Mouse (Mus musculus) adrenal gland (tissue): ENCODE data around the gene Fam184b.

ENCODE experiments used
- intact Hi-C: fragments of 180-260 bp; cut with DNase I; formaldehyde crosslinking; loops from one replicate; pipeline ENCODE4 v1.15.1; 2025

The Fam184b gene

DNA sequence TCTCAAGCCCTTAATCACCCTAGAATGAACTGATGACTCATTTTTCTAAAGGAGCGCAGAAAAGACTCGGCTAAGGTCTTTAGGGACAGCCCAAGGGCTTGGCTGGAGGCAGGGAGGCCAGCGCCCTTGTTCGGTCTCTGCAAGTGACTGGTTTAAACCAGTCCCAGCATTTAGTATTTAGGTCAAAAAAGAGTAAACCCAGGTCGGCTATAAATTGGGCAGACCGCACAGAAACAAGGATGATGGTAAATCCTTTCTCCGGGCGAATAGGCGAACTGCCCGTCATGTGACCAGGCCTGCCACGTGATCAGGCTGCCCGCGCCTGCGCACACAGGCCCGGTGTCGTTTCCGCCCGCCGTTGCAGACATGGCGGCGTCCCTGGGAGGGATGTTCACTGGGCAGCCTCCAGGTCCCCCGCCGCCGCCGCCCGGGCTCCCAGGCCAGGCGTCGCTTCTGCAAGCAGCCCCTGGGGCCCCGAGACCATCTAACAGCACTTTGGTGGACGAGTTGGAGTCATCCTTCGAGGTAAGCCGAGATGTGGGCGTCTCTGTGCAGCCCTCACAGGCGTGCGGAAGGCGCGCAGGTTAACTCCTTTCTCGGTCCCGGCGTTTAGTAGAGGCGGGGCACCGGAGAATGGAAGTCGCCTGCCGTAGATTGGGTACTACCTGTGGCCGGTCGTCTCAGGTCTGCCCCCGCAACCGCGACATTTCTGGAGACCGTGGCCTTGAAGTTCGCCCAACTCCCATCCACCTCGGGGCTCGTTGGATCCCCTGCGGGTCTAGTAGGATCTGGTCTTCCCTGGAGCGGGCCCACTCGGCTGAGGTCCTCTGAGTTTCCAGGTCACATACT lies 119.2 kb downstream of the Fam184b start, which contains the start of gene Med28:
Med28 (plus strand) TSS at position 270 of the 849 bp plus-strand sequence.
- intact Hi-C loops = loop anchor here (2.0 kb wide), 1 partner anchor 69 kb away; the partner anchor contains the start of gene Qdpr

- intact Hi-C loops = no loop called here
Measured at GRCm38 (mm10) chr5:45515151-45515743, 124.2 kb downstream of the Fam184b start.

DNA sequence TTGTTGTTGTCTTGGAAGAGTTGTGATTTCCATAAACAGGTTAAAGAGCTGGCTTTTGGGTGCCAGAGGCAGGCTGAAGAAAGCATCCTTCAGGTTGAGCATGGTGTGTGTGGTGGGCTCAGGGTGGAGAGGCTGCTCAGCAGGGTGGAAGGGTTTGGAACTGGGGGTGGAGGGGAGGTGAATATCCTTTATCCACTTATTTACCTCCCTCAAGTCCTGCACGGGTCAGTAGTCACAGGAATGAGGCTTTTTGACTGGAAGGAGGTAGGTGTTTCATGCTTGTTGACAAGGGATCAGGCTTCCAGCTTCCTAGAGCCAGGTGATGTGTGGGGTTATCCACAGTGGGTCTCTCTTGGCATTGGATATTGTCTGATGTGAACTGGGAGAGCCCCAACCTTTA lies 124.8 kb downstream of the Fam184b start:
- intact Hi-C loops = no loop called here

DNA sequence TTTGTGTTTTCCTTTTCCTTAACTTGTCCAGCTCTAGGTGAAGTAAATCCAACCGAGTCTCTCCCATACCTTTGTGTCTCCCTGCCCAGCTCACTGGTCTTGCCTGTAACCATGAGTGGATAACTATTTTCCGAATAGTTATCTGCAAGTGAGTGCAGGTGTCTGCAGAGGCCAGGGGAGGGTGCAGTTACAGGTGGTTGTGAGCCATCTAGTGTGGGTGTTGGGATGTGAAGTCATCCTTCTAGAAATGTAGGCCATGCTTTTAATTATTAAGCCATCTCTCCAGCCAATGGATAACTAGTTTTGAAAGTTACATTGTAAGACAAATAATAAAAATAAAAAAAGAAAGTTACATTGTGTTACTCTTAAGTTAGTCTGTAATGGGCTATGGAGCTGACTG lies 125.9 kb downstream of the Fam184b start:
- intact Hi-C loops = no loop called here

GRCm38 (mm10) chr5:45512908-45513307 lies 126.5 kb downstream of the Fam184b start:
- intact Hi-C loops = no loop called here

- intact Hi-C loops = no loop called here
Measured at GRCm38 (mm10) chr5:45510071-45510470, 129.3 kb downstream of the Fam184b start.

DNA sequence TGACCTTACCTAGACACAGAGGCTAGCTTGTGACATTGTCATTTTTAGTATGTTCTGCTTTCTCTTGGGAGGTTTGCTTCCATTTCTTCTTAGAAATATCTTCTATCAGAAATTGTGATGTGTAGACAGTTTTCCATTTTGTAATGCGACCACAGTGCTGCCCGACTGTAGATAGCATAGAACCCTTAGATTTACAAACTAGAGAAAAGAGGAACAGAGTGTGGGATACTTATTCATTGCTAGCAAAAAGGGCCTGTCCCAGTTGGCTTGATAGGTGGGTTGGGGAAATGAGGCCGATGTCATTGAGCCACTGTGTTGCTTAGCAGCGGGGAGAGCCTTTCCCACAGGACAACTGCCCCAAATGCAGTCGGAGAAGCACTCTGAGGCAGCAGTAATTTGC lies 141.8 kb downstream of the Fam184b start:
- intact Hi-C loops = no loop called here

- intact Hi-C loops = no loop called here
Measured at GRCm38 (mm10) chr5:45496930-45497550, 142.4 kb downstream of the Fam184b start.

DNA sequence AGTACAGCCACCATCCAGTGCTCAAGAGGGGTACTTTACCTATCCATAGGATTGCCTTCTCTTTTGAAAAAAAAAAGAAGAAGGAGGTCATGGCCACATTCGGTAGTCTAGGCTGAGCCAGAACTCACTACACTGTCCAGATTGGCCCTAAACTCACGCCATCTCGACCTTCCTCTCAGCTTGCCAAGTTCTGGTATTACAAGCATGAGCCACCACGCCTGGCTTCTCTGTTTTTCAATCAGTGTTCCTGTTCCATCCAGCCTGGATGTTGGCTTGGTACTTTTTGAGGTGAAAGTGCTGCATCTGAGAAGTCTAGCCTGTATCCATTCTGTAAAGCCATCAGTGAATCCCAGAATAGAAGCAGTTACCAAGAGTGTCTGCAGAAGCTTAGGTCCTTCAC lies 142.9 kb downstream of the Fam184b start:
- intact Hi-C loops = no loop called here

GRCm38 (mm10) chr5:45496042-45496441 lies 143.4 kb downstream of the Fam184b start:
- intact Hi-C loops = no loop called here

- intact Hi-C loops = no loop called here
Measured at GRCm38 (mm10) chr5:45495429-45495975, 143.9 kb downstream of the Fam184b start.

- intact Hi-C loops = loop anchor here (5.0 kb wide), 2 partner anchors 33 to 42 kb away; partner anchors contain the start of genes Clrn2 and Qdpr
Measured at GRCm38 (mm10) chr5:45494093-45494755, 145.2 kb downstream of the Fam184b start.

DNA sequence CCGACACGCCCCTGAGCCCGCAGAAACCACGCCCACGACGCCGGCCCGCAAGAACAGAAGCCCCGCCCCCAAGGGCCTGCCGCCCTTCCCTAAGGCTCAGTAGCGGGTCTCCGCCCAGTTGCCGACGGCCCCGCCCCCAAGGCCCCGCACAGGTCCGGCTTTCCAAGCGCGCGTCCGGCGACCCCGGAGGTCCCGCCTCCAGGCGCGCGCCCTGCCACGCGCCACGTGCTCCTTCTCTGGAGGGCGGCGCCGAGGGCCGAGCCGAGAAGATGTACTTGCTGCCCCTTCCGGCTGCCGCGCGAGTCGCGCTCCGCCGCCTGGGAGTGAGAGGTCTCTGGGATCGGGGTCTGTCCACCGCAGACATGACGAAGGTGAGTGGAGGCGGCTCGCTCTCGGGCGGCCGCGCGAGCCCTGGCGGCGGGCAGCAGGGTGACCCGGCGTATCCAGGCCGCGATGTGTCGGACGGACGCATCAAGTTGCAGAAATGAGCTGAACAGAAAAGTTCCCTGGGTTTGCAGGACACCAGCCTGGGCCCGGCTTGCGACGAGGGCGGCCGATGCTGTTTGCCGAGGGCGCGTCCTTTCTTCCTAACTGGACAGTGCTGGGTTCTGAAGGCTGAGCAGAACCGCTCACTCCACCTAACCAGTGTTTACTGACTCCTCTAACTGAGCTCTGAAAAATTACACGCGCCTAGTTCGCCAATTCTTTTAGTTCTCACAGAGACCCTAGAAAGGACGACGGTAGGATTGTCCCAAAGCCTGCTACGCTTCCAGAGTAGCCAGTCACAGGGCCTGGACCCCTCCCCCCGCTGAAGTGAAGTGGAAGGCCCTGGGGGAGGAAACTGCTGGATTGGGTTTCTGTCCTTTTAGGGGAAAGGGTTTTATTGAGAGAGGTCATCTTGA lies 146.0 kb downstream of the Fam184b start, which contains the start of gene Lap3:
Lap3 (plus strand) TSS at position 184 of the 902 bp plus-strand sequence.
- intact Hi-C loops = loop anchor here (5.0 kb wide), 2 partner anchors 34 to 41 kb away; partner anchors contain the start of genes Clrn2 and Qdpr

DNA sequence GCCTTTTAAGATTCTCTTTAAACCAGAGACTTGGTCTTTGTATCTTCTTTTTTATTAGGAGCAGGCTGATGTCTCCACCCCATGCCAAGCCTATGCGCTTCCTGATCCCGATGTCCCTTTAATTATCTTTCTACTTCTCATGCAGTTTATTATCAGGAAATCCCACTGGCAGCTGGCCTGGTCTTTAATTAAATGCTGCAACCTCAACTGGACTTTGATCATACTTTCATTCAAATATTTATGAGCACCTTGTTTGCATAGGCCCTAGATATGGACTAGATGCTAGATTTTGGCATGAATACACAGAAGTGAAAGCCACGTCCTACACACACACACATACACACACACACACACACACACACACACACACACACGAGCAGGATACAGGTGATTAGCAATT lies 147.6 kb downstream of the Fam184b start:
- intact Hi-C loops = loop anchor here (5.0 kb wide), 2 partner anchors 36 to 39 kb away; partner anchors contain the start of genes Clrn2 and Qdpr

DNA sequence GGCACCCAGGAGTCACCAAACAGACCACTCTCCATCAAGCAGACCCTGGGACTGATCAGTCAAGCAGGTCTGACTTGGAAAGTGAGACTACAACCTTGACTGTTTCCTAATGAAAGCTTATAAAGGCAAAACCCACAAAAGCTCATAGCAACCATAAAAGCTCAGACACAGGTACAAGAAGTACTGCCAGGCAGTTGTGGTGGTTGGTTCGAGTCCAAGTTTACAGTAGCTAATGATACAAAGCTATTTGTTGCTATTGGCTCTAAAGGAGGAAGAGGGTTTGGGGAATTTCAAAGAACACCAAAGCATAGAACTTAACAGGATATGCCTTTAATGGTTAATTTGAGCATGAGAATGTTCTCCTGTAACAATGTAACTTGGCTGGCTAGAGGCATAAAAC lies 155.8 kb downstream of the Fam184b start:
- intact Hi-C loops = no loop called here

GRCm38 (mm10) chr5:45482607-45483006 lies 156.8 kb downstream of the Fam184b start:
- intact Hi-C loops = no loop called here

- intact Hi-C loops = no loop called here
Measured at GRCm38 (mm10) chr5:45481125-45481524, 158.3 kb downstream of the Fam184b start.

DNA sequence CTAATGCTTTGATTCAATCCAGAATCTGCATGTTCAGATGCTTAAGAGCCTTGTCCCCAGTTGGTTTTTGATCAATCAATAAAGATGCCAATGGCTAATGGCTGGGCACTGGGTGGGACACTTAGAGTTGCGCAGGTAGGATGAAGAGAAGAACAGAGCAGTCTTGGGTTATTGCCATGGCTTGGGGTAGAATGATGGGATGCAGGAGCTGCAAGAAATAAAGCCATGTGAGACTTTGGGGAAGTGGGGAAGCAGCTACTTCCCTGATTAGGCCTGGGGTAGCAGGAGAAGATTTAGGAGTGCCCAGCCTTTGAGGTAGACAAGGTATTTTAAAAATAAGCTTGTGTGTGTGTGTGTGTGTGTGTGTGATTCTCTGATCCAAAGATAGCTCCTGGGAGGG lies 159.3 kb downstream of the Fam184b start:
- intact Hi-C loops = no loop called here
